Mouse (Mus musculus): ENCODE data around the gene Gpr160. TPM values are rescaled to one million over a fixed set of nuclear protein-coding genes. Genes with fewer than 3 reads are reported as not detected.
"Not testable (repeated sequence)": the region's sequence is repeated elsewhere in the genome, so short reads cannot be mapped to it uniquely, and the experiment has no call there.

The Gpr160 gene
- polyA plus RNA-seq, 1 experiment from 2014 or later = 1.1 TPM

- Histone ChIP-seq H3K36me3 (ENCODE audit: control insufficient read depth, insufficient read depth, low read length) (no peaks in the 10 kb centered on the region), H3K27me3 (ENCODE audit: control insufficient read depth, insufficient read depth, low read length) (no peaks in the 10 kb centered on the region)
Measured at GRCm38 (mm10) chr3:30847413-30847812, 8.3 kb upstream of the Gpr160 start.

GRCm38 (mm10) chr3:30851422-30851821 is 4.3 kb upstream of the Gpr160 start:
- Histone ChIP-seq H3K36me3 (ENCODE audit: control insufficient read depth, insufficient read depth, low read length) (no peaks in the 10 kb centered on the region), H3K27ac (ENCODE audit: low read depth, low read length) (no peak overlapping the region), H3K4me3 (ENCODE audit: low read depth, low read length) (no peak overlapping the region), H3K9ac (ENCODE audit: low read depth, low read length) (no peak overlapping the region), H3K4me2 (replicated peaks; ENCODE audit: low read depth, low read length) (no peak overlapping the region), H3K4me1 (replicated peaks; ENCODE audit: control insufficient read depth, insufficient read depth, low read length) (0 out of 2 replicates have a peak, but pooled peaks cover 3% of the 10 kb centered on the region), H3K27me3 (ENCODE audit: control insufficient read depth, insufficient read depth, low read length) (peaks cover 8% of the 10 kb centered on the region), H3K9me3 (ENCODE audit: control insufficient read depth, low read length) (no peaks in the 10 kb centered on the region)
- 82% methylated on average over 6 of the region's 6 CpGs for WGBS
- DNase-seq (ENCODE audit: low spot score) (no peak), ATAC-seq (ENCODE audit: low FRiP score) (no peak)

More at GRCm38 (mm10) chr3:30847413-30847812, 8.3 kb upstream of the Gpr160 start:
- H3K9ac ChIP-seq (ENCODE audit: low read depth, low read length) = no peak overlapping the region
- no peak overlapping the region for H3K4me3 ChIP-seq (ENCODE audit: low read depth, low read length)
- H3K27ac ChIP-seq (ENCODE audit: low read depth, low read length) = no peak overlapping the region
- ATAC-seq (ENCODE audit: low FRiP score) = no peak
- no peak overlapping the region for H3K4me2 ChIP-seq (replicated peaks; ENCODE audit: low read depth, low read length)
- H3K9me3 ChIP-seq (ENCODE audit: control insufficient read depth, low read length) = no peaks in the 10 kb centered on the region
- WGBS = 77% methylated on average over 1 of the region's 1 CpGs
- DNase-seq (ENCODE audit: low spot score) = no peak
- H3K4me1 ChIP-seq (replicated peaks; ENCODE audit: control insufficient read depth, insufficient read depth, low read length) = no peaks in the 10 kb centered on the region

DNA sequence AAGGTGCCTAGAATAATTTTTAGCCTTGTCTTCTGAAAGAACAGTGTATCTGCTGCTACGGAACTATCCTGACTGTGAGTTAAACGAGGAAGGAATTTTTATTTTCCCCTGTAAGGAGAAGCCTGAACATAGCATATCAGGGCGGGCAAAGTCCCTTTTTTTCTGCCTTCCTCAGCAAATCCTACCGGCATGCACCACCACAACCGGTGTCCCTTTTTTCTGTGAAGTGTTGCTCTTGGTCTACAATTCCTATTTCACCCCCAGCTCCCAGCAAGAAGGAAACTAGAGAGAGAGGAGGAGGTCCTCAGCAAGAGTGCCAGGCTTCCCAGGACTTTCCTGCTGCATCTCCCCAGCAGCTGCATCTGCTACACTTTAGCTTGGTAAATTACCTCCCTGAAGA is 2.2 kb upstream of the Gpr160 start:
- Histone ChIP-seq H3K27ac (ENCODE audit: low read depth, low read length) (no peak overlapping the region), H3K9me3 (ENCODE audit: control insufficient read depth, low read length) (no peaks in the 10 kb centered on the region), H3K27me3 (ENCODE audit: control insufficient read depth, insufficient read depth, low read length) (peaks cover 9% of the 10 kb centered on the region), H3K4me2 (replicated peaks; ENCODE audit: low read depth, low read length) (no peak overlapping the region), H3K9ac (ENCODE audit: low read depth, low read length) (no peak overlapping the region), H3K36me3 (ENCODE audit: control insufficient read depth, insufficient read depth, low read length) (no peaks in the 10 kb centered on the region), H3K4me1 (replicated peaks; ENCODE audit: control insufficient read depth, insufficient read depth, low read length) (0 out of 2 replicates have a peak, but pooled peaks cover 3% of the 10 kb centered on the region), H3K4me3 (ENCODE audit: low read depth, low read length) (no peak overlapping the region)
- DNase-seq (ENCODE audit: low spot score) (no peak), ATAC-seq (ENCODE audit: low FRiP score) (no peak)
- 93% methylated on average over 5 of the region's 5 CpGs for WGBS

DNA sequence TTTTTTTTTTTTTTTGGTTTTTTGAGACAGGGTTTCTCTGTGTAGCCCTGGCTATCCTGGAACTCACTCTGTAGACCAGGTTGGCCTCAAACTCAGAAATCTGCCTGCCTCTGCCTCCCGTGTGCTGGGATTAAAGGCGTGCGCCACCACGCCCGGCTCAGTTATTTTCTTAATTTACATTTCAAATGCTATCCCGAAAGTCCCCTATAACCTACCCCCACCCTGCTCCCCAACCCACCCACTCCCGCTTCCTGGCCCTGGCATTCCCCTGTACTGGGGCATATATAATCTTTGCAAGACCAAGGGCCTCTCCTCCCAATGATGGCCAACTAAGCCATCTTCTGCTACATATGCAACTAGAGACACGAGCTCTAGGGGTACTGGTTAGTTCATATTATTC is 3.8 kb downstream of the Gpr160 start:
- not testable (repeated sequence) for ATAC-seq (ENCODE audit: low FRiP score); H3K36me3 ChIP-seq (ENCODE audit: control insufficient read depth, insufficient read depth, low read length); H3K4me1 ChIP-seq (replicated peaks; ENCODE audit: control insufficient read depth, insufficient read depth, low read length); DNase-seq (ENCODE audit: low spot score); H3K4me2 ChIP-seq (replicated peaks; ENCODE audit: low read depth, low read length); H3K9me3 ChIP-seq (ENCODE audit: control insufficient read depth, low read length); H3K4me3 ChIP-seq (ENCODE audit: low read depth, low read length); H3K9ac ChIP-seq (ENCODE audit: low read depth, low read length); H3K27me3 ChIP-seq (ENCODE audit: control insufficient read depth, insufficient read depth, low read length); H3K27ac ChIP-seq (ENCODE audit: low read depth, low read length)
- WGBS = 89% methylated on average over 8 of the region's 8 CpGs

DNA sequence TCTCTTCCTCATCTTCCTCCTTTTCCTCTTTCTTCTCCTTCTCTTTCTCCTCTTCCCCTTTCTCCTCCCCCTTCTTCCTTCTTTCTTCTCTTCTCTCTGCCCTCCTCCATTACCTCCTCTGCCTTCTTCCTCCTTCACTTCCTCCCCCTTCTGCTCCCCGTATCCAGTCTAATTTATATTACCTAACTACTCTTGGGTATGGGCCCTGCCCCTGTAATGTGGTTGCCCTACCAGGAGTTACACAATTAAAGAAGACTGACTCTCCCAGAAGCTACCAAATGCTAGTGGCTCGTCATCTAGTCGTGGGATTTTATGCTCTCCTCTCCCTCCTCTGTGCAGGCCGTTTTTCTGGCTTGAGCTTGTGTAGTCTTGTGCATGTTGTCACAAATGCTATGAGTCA is 5.0 kb downstream of the Gpr160 start:
- ATAC-seq (ENCODE audit: low FRiP score) = no peak
- peaks cover 6% of the 10 kb centered on the region for H3K27me3 ChIP-seq (ENCODE audit: control insufficient read depth, insufficient read depth, low read length)
- no peaks in the 10 kb centered on the region for H3K9me3 ChIP-seq (ENCODE audit: control insufficient read depth, low read length)
- H3K4me2 ChIP-seq (replicated peaks; ENCODE audit: low read depth, low read length) = no peak overlapping the region
- DNase-seq (ENCODE audit: low spot score) = no peak
- H3K27ac ChIP-seq (ENCODE audit: low read depth, low read length) = no peak overlapping the region
- no peak overlapping the region for H3K9ac ChIP-seq (ENCODE audit: low read depth, low read length)
- 86% methylated on average over 4 of the region's 4 CpGs for WGBS
- H3K4me1 ChIP-seq (replicated peaks; ENCODE audit: control insufficient read depth, insufficient read depth, low read length) = 0 out of 2 replicates have a peak, but pooled peaks cover 3% of the 10 kb centered on the region
- no peaks in the 10 kb centered on the region for H3K36me3 ChIP-seq (ENCODE audit: control insufficient read depth, insufficient read depth, low read length)
- no peak overlapping the region for H3K4me3 ChIP-seq (ENCODE audit: low read depth, low read length)

DNA sequence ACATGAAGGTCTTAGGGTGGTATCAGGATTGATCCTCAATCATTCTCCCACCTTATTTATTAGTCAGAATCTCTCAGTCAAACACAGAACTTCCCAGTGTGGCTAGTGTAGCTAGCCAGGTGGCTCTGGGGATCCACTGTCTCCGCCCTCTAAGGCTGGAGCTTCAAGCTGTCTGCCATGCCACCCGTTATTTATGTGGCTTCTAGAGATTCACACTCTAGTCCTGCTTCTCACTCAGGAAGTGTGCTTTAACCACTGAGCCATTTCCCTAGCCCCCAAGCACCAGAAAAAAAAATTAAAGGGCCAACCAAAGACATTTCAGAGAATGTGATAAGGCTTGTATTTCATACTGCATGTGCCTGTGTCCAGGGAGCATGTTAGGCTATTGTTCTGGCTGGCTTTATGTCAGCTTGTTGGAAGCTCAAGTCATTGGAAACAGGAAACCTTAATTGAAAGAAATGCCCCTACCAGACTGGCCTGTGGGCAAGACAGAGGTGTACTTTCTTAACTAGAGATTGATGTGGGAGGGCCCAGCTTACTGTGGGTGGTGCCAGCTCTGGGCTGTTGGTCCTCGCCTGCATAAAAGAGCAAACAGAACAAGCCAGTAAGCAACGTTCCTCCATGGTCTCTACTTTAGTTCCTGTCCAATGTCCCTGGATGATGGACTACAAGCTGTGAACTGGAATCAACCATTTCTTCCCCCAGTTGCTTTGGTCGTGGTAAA is 8.1 kb downstream of the Gpr160 start:
- 71% methylated on average over 5 of the region's 5 CpGs for WGBS
- Histone ChIP-seq H3K4me2 (replicated peaks; ENCODE audit: low read depth, low read length) (no peak overlapping the region), H3K4me3 (ENCODE audit: low read depth, low read length) (no peak overlapping the region), H3K36me3 (ENCODE audit: control insufficient read depth, insufficient read depth, low read length) (no peaks in the 10 kb centered on the region), H3K4me1 (replicated peaks; ENCODE audit: control insufficient read depth, insufficient read depth, low read length) (no peaks in the 10 kb centered on the region), H3K9ac (ENCODE audit: low read depth, low read length) (no peak overlapping the region), H3K27me3 (ENCODE audit: control insufficient read depth, insufficient read depth, low read length) (no peaks in the 10 kb centered on the region), H3K9me3 (ENCODE audit: control insufficient read depth, low read length) (no peaks in the 10 kb centered on the region), H3K27ac (ENCODE audit: low read depth, low read length) (no peak overlapping the region)
- no peak for DNase-seq (ENCODE audit: low spot score)
- no peak for ATAC-seq (ENCODE audit: low FRiP score)

GRCm38 (mm10) chr3:30864640-30865039 is 8.9 kb downstream of the Gpr160 start:
- no peak overlapping the region for H3K27ac ChIP-seq (ENCODE audit: low read depth, low read length)
- H3K9me3 ChIP-seq (ENCODE audit: control insufficient read depth, low read length) = no peaks in the 10 kb centered on the region
- WGBS = 89% methylated on average over 1 of the region's 1 CpGs
- no peaks in the 10 kb centered on the region for H3K36me3 ChIP-seq (ENCODE audit: control insufficient read depth, insufficient read depth, low read length)
- no peaks in the 10 kb centered on the region for H3K4me1 ChIP-seq (replicated peaks; ENCODE audit: control insufficient read depth, insufficient read depth, low read length)
- H3K27me3 ChIP-seq (ENCODE audit: control insufficient read depth, insufficient read depth, low read length) = no peaks in the 10 kb centered on the region
- no peak overlapping the region for H3K4me3 ChIP-seq (ENCODE audit: low read depth, low read length)
- no peak overlapping the region for H3K9ac ChIP-seq (ENCODE audit: low read depth, low read length)
- DNase-seq (ENCODE audit: low spot score) (no peak), ATAC-seq (ENCODE audit: low FRiP score) (no peak)
- H3K4me2 ChIP-seq (replicated peaks; ENCODE audit: low read depth, low read length) = no peak overlapping the region

DNA sequence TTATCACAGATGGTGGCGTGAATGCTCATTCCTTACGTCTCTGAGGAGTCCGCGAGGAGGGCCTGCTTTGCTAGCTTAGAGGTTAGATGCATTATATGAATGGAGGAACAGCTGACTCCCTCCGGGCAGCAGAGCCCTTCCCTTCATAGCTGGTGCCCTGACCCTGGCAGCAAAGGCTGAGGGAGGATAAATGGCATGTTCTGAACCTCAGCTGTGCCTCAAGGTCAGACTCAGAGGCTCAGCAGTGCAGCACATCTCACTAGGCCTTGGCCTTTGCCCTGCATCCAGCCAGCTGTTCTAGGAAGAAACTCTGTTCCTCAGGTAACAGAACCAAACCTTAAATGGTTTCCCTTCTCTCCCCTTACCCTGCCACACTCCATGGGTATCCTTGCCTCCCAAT is 12.4 kb downstream of the Gpr160 start:
- H3K9me3 ChIP-seq (ENCODE audit: control insufficient read depth, low read length) = no peaks in the 10 kb centered on the region
- H3K27me3 ChIP-seq (ENCODE audit: control insufficient read depth, insufficient read depth, low read length) = no peaks in the 10 kb centered on the region
- no peak for ATAC-seq (ENCODE audit: low FRiP score)
- no peaks in the 10 kb centered on the region for H3K4me1 ChIP-seq (replicated peaks; ENCODE audit: control insufficient read depth, insufficient read depth, low read length)
- H3K4me2 ChIP-seq (replicated peaks; ENCODE audit: low read depth, low read length) = no peak overlapping the region
- no peak for DNase-seq (ENCODE audit: low spot score)
- H3K27ac ChIP-seq (ENCODE audit: low read depth, low read length) = no peak overlapping the region
- no peak overlapping the region for H3K9ac ChIP-seq (ENCODE audit: low read depth, low read length)
- 79% methylated on average over 5 of the region's 5 CpGs for WGBS
- no peaks in the 10 kb centered on the region for H3K36me3 ChIP-seq (ENCODE audit: control insufficient read depth, insufficient read depth, low read length)
- no peak overlapping the region for H3K4me3 ChIP-seq (ENCODE audit: low read depth, low read length)

DNA sequence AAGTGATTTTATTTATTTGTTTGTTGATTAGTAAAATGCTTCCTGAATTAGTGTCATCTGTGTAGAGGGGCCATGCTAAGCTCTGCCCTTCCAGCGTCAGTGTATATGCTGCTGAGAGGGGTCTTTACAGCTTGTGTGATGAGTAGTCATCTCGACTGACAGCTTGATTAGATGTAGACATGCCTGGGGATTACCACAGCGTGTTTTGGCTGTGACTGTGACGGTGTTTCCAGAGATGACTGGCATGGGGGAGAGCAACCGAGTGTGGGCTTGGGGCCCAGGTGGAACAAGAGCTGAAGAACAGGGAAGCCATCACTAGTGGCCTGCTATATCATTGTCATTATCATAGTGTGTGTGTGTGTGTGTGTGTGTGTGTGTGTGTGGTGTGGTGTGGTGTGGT is 12.9 kb downstream of the Gpr160 start:
- Histone ChIP-seq H3K36me3 (ENCODE audit: control insufficient read depth, insufficient read depth, low read length) (no peaks in the 10 kb centered on the region), H3K4me2 (replicated peaks; ENCODE audit: low read depth, low read length) (no peak overlapping the region)

More for the DNA sequence above, 12.9 kb downstream of the Gpr160 start:
- no peaks in the 10 kb centered on the region for H3K4me1 ChIP-seq (replicated peaks; ENCODE audit: control insufficient read depth, insufficient read depth, low read length)
- DNase-seq (ENCODE audit: low spot score) (no peak), ATAC-seq (ENCODE audit: low FRiP score) (no peak)
- H3K4me3 ChIP-seq (ENCODE audit: low read depth, low read length) = no peak overlapping the region
- 71% methylated on average over 5 of the region's 5 CpGs for WGBS
- no peaks in the 10 kb centered on the region for H3K27me3 ChIP-seq (ENCODE audit: control insufficient read depth, insufficient read depth, low read length)
- no peak overlapping the region for H3K27ac ChIP-seq (ENCODE audit: low read depth, low read length)
- no peaks in the 10 kb centered on the region for H3K9me3 ChIP-seq (ENCODE audit: control insufficient read depth, low read length)
- no peak overlapping the region for H3K9ac ChIP-seq (ENCODE audit: low read depth, low read length)
